Mouse (Mus musculus) v-Abl transformed pro-B cells (cell line): ENCODE data around the gene Gtf3c5.

Experiments
- in situ Hi-C, 2 experiments: fragments of 400-800 bp; cut with MboI; formaldehyde crosslinking; loops; one replicate each; pipeline ENCODE4 v1.15.1; 2025; ENCODE audit not compliant: unreplicated experiment in 2 of 2

Gene Gtf3c5

GRCm38 (mm10) chr2:28583651-28584050 is at the start of gene Gtf3c5:
TSS of gene Gtf3c5 (minus strand) at chr2:28583751.
- in situ Hi-C loops = loop anchor here in 1 of 2 experiments (5.0 kb wide), 1 partner anchor 66 kb away; no protein-coding TSS in a partner anchor

DNA sequence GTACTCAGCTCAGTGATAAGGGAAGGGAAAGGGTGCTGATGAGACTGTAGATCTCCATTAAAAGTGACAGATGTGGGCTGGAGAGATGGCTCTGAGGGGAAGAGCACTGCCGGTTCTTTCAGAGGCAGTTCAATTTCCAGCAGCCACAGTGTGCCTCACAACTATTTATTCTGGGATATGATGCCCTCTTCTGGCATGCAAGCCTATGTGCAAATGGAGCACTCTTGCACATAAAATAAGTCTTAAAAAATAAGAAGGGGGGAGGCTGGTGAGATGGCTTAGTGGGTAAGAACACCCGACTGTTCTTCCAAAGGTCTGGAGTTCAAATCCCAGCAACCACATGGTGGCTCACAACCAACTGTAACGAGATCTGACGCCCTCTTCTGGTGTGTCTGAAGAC is 49.6 kb upstream of the Gtf3c5 start:
- in situ Hi-C loops = no loop called here

- in situ Hi-C loops = no loop called here
Observed at GRCm38 (mm10) chr2:28632626-28633025, 49.1 kb upstream of the Gtf3c5 start.

GRCm38 (mm10) chr2:28629911-28630381 is 46.4 kb upstream of the Gtf3c5 start:
- in situ Hi-C loops = loop anchor here (5.0 kb wide), 2 partner anchors 38 to 93 kb away; no protein-coding TSS in a partner anchor

- in situ Hi-C loops = loop anchor here (5.0 kb wide), 2 partner anchors 36 to 91 kb away; no protein-coding TSS in a partner anchor
Observed at GRCm38 (mm10) chr2:28628053-28628452, 44.5 kb upstream of the Gtf3c5 start.

- in situ Hi-C loops = loop anchor here (5.0 kb wide), 2 partner anchors 34 to 89 kb away; no protein-coding TSS in a partner anchor
Observed at GRCm38 (mm10) chr2:28626038-28626437, 42.5 kb upstream of the Gtf3c5 start.

- in situ Hi-C loops = loop anchor here (5.0 kb wide), 2 partner anchors 33 to 88 kb away; no protein-coding TSS in a partner anchor
Observed at GRCm38 (mm10) chr2:28624870-28625269, 41.3 kb upstream of the Gtf3c5 start.

GRCm38 (mm10) chr2:28622521-28623124 is 39.1 kb upstream of the Gtf3c5 start:
- in situ Hi-C loops = no loop called here

DNA sequence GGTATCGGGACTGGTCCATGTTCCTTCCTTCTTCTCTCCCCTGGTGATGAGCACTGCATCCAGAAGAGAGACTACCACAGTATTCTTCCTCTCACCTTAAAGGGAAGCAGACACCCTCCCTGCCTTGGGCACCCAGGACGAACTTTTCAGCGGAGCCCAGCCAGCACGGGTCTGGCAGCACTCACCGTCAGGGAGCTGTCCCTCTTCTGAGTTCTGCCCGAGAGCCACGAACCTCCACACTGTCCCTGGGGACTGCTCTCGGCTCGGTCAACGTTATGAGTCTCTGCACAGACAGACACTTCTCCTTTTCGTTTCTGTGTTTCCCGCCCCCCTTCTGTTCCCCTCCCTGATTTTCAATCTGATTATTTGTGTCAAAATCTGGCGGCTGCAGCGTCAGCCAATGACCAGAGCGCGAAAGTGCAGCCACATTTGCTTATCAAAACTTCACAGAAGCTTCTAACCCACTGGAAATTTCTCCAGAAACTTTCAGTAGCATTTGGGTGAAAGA is 38.2 kb upstream of the Gtf3c5 start, which contains the start of gene Gfi1b:
Gene Gfi1b, minus strand, starts transcription at position 319 of the 508 bp plus-strand sequence.
- in situ Hi-C loops = no loop called here

DNA sequence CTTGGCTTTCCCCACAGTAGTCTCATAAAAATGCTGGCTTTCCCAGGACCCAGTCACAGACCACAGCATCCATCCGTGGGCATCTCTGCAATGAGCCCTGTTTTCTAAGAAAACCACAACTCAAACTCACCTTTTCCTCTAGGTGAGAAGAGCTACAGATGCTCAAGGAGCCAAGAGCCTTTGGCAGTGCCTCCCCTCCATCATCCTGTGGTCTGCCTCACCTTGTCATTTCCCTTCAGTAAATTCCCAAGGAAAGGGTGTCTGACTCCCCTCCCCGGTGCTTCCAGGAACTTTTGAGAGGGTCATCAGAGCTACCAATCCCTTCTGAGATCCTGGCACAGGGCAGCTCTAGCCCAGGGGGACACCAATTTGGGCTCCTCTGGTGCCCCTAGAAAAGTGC is 37.6 kb upstream of the Gtf3c5 start:
- in situ Hi-C loops = no loop called here

- in situ Hi-C loops = no loop called here
Observed at GRCm38 (mm10) chr2:28620522-28620921, 37.0 kb upstream of the Gtf3c5 start.

- in situ Hi-C loops = no loop called here
Observed at GRCm38 (mm10) chr2:28619369-28619768, 35.8 kb upstream of the Gtf3c5 start.

DNA sequence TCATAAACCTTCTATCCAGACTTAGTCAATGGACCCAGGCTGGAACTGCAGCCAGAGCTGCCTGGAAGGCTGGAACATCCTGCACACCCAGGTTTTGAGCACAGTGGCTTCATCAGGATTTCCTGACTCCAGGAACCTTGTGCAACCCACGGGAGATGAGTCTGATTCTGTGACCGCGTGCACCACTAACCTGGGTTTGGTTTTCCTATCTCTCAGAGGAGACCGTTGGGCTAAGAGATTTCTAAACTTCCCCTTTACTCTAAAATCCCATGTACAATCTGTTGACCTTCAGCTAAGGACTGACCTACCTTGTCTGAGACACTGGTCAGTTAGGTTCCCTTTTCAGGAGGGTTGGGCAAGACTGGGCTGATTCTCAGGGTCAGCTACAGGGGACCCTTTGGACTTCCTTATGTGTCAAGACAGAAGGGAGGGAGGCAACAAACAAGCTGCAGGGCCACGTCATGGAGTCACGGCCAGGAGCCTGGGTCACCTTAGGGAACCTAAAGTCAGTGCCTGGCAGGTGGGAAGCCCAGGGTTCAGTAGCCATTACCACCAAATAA is 35.3 kb upstream of the Gtf3c5 start:
- in situ Hi-C loops = no loop called here

DNA sequence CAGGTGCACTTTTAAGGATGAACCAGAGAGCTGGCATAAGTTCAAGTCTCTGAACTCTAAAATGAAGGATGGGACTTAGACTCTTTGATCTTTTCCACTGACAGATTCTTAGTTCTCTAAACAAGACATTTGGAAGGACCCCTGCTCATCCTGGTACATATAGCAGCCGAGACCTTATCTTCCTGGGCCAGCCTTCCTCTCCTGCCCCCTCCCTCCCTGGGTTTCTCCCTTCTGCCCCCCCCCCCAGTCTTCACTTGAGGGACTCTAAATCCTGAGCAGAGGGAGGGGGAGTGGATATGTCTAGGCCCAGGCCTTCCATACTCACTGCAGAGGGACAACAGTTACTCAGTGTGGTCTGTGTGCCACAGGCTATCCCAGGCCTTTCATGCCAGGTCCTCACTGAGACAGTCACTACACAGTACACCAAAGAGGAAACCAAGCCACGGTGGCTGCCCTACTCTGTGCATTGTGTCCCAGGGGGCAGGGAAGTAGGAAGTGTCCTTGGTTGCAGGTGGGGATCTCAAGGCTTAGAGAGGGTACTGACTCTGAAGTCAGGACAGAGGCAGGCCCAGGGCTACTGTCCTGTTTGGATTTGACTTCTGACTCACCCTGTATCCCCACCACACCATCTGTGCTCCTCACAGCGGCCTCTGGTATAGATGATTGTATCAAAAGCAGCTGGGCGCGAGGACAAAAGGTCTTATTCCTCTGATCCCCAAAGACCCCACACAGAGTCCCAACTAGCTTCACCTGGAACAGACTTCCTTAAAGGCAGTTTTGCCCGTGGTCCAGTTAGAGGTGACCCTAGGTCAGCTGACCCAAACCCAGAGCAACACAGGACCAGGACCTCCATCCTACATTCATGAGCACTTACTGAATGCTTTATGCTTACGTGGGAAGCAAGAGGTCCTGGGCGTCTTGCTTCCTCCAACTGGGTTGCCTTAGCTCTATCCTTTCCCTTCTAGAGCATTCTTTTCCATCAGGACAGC is 34.2 kb upstream of the Gtf3c5 start:
- in situ Hi-C loops = no loop called here

GRCm38 (mm10) chr2:28616874-28617273 is 33.3 kb upstream of the Gtf3c5 start:
- in situ Hi-C loops = no loop called here

DNA sequence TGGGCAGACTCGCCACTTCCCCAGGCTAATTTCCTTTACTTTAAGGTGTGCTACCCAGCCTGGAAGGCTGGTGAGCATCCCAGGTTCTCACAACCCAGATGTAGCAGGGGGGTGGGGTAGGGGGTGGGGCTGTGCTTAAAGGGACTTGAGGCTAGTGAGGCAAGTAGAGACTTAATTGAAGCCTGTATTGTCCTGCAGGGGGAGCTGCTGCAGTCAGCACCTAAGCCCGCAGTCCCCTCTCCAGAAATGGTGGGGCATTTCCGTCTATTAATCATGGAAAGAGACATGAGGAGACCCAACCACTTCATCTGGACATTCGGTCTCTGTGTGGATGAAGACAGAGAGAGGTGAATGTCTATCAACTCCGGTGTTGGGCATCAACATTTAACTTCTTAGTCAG is 32.8 kb upstream of the Gtf3c5 start:
- in situ Hi-C loops = no loop called here

DNA sequence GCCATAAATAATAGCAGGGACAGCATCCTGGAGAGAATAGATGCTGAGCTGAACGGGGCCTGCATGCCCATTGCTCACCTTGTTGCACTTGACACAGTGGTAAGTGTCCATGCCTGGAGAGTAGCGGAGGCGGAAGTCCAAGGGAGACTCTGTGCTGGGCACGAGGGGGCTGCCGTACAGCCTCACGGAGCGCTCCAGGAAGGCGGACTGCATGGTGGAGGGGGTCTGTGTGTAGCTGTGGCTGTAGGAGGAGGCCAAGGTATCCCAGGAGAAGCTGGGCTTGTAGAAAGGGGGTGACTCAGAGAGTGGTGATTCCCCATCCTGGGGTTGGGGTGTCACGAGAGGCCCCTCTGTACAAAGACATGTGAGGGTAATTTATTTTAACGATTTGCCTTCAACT is 30.0 kb upstream of the Gtf3c5 start:
- in situ Hi-C loops = no loop called here

DNA sequence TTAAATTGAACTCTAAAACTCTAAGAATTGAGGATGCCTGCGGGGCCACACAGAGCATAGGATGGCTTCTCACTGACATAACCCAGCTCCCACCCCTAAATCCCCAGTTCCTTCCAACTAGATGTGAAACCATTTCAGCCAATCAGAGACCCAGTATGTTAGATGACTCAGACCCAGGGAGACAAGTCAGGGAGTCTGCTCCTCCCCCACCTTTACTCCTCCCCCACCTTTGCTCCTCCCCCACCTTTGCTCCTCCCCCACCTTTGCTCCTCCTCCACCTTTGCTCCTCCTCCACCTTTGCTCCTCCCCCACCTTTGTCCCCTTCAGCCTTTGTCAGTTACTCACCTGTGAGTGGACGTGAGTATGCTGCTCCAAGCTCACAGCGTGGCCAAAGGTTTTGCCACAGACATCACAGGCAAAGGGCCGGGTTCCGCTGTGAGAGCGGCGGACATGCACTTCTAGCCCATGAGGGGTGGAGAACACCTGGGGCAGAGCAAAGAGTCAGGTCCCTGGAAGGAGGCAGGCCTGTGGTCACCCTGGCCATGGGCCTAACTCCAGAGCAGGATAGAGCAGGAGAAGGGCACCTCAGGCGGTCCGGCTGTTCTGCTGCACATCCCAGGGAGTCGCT is 29.0 kb upstream of the Gtf3c5 start:
- in situ Hi-C loops = no loop called here

GRCm38 (mm10) chr2:28611407-28611787 is 27.8 kb upstream of the Gtf3c5 start:
- in situ Hi-C loops = no loop called here

DNA sequence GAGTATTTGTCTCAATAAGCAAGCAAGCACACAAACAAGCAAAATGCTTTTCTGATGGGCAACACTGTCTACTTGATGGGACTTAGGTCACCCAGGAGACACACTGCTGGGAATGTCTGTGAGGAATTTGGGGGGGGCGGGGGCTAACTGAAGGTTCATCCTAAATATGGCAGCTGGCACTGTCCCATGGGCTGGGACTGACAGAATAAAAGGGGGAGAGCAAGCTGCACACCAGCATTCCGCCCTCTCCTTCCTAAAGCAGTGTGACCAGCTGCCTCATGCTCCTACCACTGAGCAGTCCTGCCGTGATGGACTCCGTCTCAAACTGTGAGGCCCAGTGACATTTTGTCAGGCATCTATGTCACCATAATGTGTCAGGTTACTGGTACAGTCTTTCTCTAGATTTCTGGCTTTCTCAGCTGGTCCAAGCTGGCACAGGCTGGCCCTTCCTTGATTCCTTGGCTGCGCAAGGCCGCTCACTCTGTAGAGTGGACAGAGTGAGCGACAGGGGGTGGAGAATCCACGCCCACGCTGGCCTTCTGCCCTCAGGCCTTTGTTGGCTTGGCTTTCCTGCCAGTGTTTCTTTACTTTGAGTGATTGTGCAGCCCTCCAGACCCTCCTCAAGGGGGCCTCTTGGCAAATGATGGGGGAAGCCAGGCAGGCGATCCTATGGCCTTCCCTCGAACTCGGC is 27.3 kb upstream of the Gtf3c5 start:
- in situ Hi-C loops = no loop called here
